Mouse (Mus musculus): ENCODE measurements around the gene Krba1. TPM values are rescaled to one million over a fixed set of nuclear protein-coding genes. Genes with fewer than 3 reads are reported as not detected.

Gene Krba1
- total RNA-seq, 2 experiments from 2014 or later, result 39.4 to 43.0 TPM

DNA sequence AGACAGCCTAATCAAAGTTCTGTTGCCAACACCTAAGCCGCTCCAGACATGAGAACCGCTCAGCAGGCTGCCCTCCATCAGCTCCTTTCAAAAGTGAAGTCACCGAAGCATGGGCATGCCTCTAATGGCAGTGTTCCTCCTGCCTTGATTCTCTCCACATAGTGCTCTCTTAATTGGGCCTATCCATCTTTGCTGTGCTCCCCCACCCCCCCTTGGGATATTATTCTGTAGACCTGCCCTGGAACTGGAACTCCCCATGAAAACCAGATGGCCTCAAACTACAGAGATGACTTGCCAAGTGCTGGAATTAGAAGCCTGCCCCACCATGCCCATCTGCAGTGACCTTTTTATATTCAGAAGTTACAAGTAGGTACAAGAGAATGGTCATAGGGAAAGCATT lies 27.9 kb downstream of the Krba1 start:
- DNase-seq (ENCODE audit: low spot score in 2 of 2), result no peak

DNA sequence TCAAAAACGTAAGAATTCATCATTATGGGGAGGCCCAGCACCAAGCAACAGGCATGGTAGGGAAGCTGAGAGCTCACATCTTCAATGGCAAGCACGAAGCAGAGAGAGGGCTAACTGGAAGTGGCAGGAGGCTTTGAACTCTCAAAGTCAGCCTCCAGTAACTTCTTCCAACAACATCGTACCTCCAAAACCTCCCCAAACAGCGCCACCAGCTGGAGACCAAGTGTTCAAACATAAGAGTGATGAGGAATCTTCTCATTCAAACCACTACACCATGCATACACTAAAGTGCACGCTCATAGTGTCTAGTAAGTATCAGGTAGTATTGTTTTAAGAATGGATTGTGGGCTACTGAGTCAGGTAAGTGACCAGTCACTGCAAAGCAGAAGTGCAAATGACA lies 28.7 kb downstream of the Krba1 start:
- no peak for DNase-seq (ENCODE audit: low spot score in 2 of 2)

DNA sequence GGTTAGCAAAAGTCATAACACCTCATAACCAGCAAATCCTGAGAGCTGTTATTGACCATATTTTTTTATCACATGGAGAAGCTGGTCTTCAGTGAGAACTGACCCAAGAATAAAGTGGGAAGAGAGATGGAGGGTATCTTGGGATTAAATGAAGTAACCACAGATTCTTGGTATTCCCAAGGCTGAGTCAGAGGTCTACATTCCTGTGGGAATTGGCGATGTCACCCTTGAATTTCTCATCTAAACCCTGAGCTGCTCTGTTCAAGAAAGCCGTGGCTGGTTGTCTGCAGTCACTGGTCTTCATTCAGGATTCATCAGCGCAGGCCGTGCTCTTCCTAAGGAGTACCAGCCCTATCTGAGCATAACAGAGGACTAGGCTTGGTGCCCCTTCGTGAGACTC lies 31.6 kb downstream of the Krba1 start:
- DNase-seq (ENCODE audit: low spot score in 2 of 2), result no peak

DNA sequence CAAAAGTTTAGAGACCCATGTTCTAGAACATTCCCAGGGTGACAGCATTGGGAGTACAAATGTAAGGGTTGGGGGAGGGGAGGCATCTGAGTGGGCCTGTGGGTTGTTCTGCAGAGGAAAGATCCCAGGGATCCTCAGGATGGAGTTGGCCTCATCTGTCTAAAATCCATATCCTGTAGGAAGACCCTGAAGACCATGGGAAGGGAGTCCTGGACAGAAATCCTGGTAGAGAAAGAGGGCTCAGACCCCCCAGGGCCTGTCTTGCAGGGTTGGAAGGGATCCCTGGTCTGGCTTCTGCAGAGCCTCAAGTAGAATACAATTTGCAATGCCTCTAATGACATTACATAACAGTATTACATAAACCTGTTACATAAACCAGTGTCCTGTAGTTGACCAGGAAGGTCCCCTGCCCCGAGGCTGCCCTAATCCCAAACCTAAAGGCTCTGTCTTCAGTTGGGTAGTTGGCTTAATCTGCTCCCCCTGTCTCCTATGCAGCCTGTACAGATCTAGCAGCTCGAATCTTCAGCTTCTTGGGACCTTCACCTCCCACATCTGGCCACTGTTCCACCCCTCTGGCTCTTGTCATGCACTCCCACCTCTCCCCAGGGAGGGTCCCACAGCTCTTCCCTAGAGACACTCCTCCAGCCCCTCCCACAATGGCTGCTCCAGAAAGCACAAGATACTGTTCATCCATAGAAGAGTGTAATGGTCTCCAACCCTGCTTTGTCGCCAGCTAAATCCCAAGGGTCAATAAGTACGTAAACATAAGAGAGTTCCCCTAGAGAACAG lies 33.6 kb downstream of the Krba1 start:
- DNase-seq (ENCODE audit: low spot score in 2 of 2), result no peak

DNA sequence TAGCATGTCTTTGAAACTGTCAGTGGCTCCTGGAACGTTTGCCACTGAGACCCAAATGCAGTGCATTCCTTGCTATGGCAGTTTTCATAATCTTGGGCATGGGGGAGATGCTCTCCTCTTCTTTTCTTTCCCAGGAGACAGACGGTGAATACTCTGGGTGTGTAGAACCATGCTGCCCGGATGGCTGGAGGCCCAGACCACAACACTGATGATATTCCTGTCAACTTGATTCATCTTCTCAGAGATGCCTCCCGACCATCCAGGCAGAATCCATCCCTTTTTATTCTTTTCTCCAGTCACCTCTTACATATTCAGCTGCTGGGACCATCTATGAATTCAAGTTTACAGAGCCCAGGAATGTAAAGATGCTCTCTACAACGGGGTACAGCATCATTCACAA lies 35.4 kb downstream of the Krba1 start:
- no peak for DNase-seq (ENCODE audit: low spot score in 2 of 2)

DNA sequence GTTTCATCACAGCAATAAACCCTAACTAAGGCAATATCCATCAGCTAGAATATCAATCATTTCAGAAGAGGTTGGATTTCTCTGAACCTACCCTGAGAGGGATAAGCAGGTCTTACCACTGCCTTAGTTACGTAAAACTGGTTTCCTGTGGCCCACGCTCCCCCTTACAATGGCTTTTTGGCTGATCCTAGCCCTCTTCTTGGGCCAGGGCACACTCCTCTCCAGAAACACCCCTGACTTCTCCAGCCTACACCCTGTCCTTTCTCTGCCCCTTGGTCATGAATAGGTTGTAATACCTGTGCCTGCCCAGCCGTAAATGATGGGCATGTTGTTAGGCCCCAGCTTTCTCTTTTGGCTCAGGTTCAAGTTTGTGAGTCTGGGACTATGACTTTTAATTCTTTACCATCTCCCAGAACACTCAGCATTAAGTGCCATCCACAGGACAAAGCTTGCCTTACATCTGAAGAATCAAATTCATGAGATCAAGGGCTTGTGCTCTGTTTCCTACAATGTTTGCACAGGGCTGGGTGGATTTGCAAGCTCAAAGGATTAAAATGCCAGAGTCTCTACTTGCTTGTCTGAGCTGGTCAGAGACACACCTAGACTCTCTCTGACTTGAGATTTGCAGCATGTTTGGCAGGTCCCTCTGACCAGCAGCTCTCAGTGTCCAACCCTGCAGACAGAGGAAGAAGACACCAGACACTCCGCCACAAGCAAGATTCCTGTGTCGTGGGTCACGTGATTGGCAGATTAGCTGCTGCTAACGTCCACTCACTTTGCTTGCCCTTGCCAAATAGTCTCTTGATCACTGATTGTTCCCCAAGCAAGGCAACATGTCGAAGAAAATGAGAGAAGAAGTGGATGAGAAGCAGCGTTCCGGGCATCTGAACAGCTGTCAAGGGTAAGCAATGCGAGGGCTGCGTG lies 37.8 kb downstream of the Krba1 start:
- no peak for DNase-seq (ENCODE audit: low spot score in 2 of 2)

DNA sequence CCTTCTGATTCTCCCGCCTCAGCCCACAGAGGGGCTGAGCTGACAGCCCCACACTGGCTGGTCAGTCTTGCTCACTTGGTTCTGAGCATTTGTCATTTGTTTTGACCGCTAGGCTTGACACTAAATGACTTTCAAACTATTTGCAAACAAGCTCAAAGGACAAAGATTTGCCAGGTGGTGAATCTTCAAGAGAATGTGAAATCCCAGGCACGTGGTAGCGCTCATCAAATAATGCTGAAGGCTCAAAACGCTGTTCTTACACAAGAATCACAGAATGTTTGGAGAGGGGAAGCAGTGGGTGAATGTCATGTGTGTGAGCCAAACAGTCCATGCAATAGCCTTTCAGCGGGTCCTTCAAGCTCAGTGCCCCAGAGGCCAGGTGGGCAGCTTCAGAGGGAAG lies 39.3 kb downstream of the Krba1 start:
- DNase-seq (ENCODE audit: low spot score in 2 of 2), result no peak

DNA sequence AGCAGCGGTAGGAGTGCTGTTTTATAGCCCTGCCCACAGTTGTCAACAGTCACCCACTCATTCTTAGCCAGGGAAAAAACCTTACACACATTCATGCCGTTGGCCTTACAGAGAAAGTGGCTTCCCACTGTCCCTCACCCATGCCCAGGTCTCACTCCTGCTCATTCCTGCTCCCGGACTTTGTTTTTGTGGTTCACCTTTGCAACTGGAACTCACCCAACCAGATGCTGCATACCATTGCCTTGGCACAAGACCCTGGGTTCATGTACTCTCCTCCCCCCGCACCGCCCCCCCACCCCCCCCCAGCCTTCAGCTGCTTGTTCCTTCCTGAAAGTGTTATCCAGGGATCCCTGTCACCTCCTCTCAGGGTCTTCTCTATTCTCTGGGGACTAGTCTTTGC lies 39.7 kb downstream of the Krba1 start:
- DNase-seq (ENCODE audit: low spot score in 2 of 2), result no peak

DNA sequence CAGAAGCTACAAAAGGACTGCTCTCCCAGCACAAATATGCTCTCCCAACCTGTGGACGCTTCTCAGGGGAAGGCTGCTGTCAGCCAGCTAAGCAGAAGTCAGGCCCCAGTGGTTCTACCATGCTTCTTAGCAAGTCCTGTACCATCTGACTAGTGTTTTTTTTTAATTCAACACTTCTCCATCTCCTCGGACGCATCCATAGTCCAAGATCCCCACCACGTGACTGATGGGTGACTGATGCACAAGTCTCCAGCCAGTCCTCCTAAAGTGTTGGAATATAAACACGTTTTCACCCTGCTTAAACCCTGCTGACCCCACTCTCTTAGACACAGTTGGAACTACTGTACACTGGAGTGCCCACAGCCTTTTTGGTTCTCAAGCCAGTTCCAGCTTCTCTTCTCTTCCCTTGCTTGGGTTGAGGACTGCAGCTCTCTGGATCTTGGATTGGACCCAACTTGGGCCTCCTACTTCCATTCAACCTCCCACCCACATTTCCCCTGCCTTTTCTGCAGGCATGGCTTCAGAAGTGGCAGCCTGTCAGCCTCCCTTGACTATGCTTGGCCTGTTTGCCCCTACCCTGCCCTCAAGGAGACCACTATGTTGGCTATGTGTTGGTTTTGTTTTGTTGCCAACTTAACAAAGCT lies 40.4 kb downstream of the Krba1 start:
- no peak for DNase-seq (ENCODE audit: low spot score in 2 of 2)

DNA sequence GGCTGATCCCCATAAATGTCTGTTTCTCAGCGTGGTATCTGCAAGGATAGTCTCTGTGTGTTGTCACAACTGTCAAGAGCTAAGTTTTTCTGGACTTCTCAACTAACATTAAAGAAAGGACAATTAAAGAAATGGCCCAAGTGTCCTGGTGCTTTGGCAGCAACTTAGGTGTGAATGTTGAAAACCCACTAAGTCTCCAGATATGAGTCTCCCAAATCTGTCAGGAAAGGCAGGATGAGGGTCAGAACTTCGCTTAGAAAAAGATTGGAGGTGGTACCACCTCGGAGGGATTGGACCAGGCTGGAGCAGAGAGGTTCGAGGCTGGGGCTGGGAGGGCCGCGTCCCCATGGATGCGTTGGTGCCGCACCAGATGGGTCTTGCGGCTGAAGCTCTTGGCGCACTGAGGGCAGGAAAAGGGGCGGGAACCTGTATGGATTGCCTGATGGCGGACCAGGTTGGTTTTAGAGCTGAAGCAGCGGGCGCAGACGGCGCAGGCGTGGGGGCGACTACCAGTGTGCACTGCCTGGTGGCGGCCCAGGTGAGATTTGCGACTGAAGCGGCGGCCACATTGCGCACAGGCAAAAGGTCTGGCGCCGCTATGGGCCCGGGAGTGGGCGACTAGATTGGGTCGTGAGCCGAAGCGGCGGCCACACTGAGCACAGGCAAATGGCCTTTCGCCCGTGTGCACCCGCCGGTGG lies 42.4 kb downstream of the Krba1 start:
- DNase-seq (ENCODE audit: low spot score in 2 of 2), result no peak

DNA sequence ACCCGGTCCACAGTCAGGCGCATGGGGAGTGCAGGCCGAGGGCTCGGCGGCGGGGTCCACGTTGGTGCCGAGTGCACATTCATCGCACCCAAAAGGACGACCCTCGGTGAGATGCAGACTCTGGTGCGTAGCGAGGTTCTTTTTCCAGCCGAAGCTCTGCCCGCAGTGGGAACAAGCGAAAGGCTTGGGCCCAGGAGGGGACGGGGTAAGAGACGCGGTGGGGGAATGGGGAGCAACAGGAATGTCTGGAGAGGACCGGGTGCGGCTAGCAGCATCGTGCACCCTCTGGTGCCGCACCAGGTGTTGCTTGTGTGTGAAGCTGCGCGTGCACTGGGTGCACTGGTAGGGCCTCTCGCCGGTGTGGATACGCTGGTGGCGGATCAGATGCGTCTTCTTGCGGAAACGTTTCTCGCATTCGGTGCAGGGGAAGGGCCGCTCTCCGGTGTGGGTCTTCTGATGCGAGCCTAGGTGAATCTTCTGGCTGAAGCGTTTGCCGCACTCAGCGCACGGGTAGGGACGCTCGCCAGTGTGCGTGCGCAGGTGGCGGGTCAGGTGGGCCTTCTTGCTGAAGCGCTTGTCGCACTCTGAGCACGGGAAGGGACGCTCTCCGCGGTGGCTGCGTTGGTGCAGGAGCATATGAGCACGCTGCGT lies 43.2 kb downstream of the Krba1 start:
- DNase-seq (ENCODE audit: low spot score in 2 of 2), result no peak

DNA sequence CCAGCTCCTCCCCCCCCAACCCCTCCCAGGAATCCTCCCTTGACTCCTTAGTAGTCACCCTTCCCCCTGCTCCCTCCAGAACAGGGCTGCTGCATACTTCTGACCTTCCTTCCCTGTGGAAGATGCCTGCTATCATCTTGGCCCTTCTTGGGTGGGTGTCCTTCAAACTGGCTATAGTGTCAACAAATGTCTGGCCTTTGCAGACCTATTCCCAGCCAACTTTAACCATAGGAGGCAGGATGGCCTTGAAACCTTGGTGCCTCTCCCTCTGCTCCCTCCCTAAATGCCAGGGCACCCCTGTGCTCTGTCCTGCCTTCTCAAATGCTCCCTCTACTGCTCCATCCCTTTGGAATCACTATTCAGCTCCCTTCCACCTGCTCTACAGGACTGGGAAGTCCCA lies 44.3 kb downstream of the Krba1 start:
- DNase-seq (ENCODE audit: low spot score in 2 of 2), result no peak

DNA sequence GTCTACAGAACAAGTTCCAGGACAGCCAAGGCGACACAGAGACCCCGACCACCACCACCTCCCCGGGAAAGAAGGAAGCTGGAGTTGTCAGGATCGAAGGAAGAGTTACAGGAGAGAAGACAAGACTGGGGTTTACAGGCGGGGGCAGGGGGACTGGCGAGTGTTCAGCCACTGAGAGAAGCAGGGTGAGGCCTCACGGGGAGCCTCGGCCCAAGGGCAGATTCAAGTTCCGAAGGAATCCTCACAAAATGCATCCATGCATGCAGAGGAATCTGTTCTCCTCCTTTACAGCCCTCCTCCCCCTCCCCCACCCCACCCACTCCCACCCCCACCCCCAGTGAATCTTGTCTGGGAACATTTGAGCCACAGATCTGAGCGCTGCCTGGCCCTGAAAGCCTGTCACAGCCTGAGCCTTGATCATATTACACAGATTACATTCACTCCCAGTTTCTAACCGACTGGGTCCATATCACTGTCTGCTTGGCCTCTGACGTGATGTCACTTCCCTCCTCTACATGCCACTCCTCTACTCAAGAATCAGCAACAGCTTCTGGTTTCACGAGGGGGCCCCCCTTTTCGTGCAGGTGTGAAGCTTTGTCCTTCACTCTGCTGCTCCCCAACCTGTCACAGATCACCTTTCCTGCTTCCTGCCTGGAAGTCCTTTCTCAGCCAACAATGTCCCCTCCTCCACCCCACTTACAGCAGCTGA lies 45.1 kb downstream of the Krba1 start:
- DNase-seq (ENCODE audit: low spot score in 2 of 2), result no peak

DNA sequence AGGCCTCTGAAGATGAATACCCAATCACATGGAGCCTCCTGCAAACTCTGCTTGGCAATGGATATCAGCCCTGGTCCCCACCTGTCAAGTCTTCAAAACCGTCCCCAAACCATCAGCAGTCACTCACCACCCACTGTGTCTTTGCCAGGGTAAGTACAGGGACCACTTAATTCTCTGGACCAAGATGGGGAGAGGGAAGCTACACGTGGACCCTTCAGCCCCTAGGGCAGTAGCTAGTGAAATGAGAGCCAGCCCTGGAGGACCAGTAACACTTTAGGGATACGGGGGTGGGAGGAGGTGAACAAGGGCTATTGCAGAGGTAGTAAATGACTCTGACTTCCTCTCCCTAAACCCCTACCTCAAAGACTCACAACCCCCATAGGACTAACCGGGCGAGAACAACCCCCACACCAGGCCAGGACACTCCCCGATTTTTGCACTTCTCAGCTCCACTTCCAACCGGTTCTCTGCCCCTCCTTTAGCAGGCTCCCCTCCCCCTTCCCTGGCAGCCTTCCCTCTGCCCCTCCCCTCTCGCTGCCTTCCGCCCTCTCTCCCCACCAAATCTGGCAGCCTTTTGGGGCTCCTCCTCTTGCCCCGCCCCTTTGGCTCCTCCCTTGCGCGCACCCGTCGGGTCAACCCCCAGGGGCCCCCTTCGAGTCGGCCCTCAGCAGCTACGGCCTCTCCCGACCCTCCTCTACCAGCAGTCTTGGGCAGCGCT lies 48.4 kb downstream of the Krba1 start:
- DNase-seq (ENCODE audit: low spot score in 2 of 2), result peak; percentile 85 to 93

DNA sequence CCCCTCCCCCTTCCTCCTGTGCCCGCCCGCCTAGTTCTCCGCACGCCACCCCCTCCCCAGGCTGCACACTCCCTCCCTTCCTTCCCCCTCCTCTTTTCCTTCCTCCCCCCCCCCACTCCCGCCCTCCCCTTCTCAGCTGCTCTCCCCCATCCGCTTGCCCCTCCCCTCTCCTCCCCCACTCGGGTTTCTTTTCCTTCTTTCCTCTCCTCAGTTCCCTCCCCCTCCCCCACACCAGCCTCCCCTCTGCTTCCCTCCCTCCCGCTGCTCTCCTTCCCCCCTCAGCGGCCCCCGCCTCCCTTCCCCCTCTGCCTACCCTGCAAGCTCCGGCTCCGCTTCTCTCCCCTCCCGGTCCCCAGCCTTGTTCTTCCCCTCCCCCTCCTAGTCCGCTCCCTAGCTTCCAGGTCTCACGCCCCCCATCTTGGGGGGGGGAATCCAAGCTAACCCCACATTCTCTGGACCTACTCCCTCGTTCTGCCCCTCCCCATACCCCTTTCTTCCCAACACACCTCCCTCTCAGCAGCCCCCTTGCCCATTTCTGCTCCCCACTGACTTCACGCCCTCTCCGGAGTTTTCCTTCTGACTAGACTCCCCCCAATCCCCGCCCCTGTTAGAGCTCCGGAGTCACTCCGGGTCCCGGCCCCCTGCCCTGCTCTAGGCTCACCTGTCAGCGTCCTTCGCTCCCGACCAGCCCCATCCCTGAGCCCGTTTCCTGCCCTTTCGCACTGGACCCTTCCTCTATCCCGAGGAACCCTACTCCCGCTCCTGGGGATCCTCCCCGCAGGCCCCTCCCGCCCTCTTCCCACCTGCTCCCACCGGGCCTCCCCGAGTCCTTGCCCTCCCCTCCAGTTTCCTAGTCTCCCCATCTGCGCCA lies 49.2 kb downstream of the Krba1 start:
- DNase-seq (ENCODE audit: low spot score in 2 of 2), result peak in 1 of 2 experiments; percentile 57

DNA sequence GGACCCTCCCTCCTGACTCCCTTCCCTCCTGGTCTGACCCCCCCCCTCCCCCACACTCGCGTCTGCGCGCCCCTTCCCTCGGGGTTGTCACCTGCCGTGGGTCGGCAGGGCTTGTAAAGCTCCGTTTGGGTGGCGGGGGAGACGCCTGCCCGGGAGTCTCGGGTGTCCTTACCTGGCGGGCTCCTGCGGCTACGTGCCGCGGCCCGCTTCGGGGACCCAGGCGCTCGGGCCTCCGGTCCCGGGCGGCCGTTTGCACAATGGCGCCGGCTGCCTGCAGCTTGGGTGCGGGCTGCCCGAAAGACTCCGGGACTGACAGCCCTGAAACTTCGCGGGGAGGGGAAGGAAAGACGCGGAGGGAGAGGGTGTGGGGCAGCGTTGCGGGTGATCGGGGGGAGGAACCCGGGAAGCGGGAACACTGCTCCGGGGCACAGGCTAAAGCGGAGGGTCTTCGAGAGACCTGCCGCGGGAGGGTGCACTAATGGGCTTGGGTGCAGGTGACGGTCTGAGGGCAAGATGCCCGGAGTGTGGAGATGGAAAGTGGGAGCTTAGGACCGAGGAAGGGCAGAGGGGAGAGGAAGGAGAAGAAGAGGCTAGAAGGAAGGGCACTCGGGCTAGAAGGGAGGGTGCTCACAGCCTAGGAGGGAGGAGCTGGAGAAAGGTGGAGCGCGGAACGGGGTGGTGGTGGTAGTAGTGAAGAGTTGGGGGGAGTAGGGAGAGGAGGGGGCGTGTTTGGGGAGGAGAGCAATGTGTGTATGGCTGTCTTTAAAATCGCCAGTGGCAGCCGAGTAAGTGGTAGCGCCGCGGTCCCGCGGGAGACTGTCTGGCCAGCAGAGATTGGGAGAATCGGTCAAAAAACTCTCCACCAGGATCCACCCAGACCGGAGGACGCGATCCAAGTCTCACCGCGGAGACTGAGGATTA lies 50.1 kb downstream of the Krba1 start, which contains the start of gene Zfp467:
Zfp467 (minus strand) TSS at position 645 of the 921 bp plus-strand sequence.
- peak; percentile 37 for DNase-seq (ENCODE audit: low spot score in 2 of 2)

DNA sequence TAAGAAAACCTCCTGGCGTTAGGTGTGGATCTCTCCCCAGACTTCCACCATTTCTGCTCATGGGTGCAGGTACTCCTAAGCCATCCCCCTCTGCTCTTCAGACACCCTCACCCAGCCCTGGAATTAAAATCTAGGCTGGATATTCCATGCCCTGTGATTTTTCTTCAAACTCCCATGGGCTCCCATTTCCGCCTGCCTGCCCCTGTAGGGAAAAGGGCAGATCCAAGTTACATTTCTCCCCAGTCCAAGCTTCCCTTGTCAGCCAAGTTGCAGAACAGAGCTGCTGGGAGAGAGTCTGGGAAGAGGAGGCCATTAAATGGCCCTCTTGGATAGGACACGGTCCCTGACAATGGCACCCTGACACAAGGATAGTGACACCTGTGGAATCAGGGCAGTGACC lies 50.9 kb downstream of the Krba1 start:
- no peak for DNase-seq (ENCODE audit: low spot score in 2 of 2)

Data from layer of hippocampus, postnatal 14 days (tissue).